Mouse (Mus musculus): ENCODE results near the gene Mad1l1. TPM values are rescaled to one million over a fixed set of nuclear protein-coding genes. Genes with fewer than 3 reads are reported as not detected.
A peak's percentile ranks its signal among the peaks of the same experiment; 100 is the strongest.

The Mad1l1 gene
- polyA plus RNA-seq, 1 experiment from 2014 or later = 44.2 TPM

DNA sequence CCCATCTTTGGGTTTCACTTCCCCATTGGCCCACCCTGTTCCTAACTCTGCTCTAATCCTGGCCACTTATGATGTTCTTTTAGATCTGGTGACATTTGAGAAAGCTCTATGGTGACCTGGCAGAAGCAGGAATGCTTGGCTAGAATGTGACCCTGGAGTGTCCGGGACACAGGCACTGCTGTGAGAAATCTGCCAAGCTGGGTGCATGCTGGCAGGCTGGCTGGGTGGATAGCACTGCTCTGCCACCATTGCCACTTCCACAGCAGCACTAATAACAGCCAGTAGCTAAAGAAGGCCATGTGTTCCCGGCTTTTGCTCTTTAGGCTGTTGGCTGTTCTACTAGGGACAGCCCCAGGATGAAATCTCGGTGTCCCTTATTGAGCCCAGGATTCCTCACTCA, 265.1 kb downstream of the Mad1l1 start:
- Histone ChIP-seq H3K4me1 (ENCODE audit: control insufficient read depth, insufficient read depth, low read length) (no peaks in the 10 kb centered on the region), H3K27ac (ENCODE audit: low read depth, low read length) (no peak overlapping the region), H3K36me3 (ENCODE audit: control insufficient read depth, insufficient read depth, low read length) (no peaks in the 10 kb centered on the region), H3K4me2 (no peak overlapping the region), H3K27me3 (ENCODE audit: control insufficient read depth, insufficient read depth, low read length) (no peaks in the 10 kb centered on the region), H3K4me3 (ENCODE audit: low read depth, low read length) (no peak overlapping the region), H3K9ac (ENCODE audit: low read length) (no peak overlapping the region), H3K9me3 (ENCODE audit: control insufficient read depth, low read length) (no peaks in the 10 kb centered on the region)
- ATAC-seq (ENCODE audit: low FRiP score) (no peak), DNase-seq (ENCODE audit: low spot score, missing footprints) (no peak)
- 91% methylated on average over 3 of the region's 3 CpGs for WGBS

- peak; percentile 87 for DNase-seq (ENCODE audit: low spot score, missing footprints)
- H3K9me3 ChIP-seq (ENCODE audit: control insufficient read depth, low read length) = no peaks in the 10 kb centered on the region
- H3K27ac ChIP-seq (ENCODE audit: low read depth, low read length) = no peak overlapping the region
- H3K4me3 ChIP-seq (ENCODE audit: low read depth, low read length) = no peak overlapping the region
- ATAC-seq (ENCODE audit: low FRiP score) = no peak
- H3K27me3 ChIP-seq (ENCODE audit: control insufficient read depth, insufficient read depth, low read length) = no peaks in the 10 kb centered on the region
- H3K4me1 ChIP-seq (ENCODE audit: control insufficient read depth, insufficient read depth, low read length) = no peaks in the 10 kb centered on the region
- H3K4me2 ChIP-seq = no peak overlapping the region
- no peak overlapping the region for H3K9ac ChIP-seq (ENCODE audit: low read length)
- no peaks in the 10 kb centered on the region for H3K36me3 ChIP-seq (ENCODE audit: control insufficient read depth, insufficient read depth, low read length)
- 73% methylated on average over 3 of the region's 3 CpGs for WGBS
Measured at GRCm38 (mm10) chr5:140055431-140055830, 265.9 kb downstream of the Mad1l1 start.

DNA sequence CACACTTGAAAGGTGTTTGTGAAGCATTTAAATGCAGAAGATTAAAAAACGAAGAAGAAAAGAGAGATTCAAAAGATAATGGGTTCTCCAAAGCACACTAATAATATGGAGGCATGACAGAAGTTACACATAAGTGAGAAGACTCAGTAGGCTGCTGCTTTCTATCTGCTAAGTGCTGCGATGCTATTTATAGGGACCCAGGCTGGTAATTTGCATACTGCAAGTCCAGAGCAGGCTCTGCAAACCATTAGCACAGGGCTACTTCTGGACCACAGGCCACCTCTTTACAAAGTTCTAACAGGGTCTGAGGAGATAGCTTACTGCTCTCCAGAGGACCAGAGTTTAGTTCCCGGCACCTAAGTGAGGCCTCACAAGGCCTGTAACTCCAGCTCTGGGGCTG, 267.7 kb downstream of the Mad1l1 start:
- no peak overlapping the region for H3K4me2 ChIP-seq
- no peaks in the 10 kb centered on the region for H3K4me1 ChIP-seq (ENCODE audit: control insufficient read depth, insufficient read depth, low read length)
- no peak overlapping the region for H3K4me3 ChIP-seq (ENCODE audit: low read depth, low read length)
- H3K27me3 ChIP-seq (ENCODE audit: control insufficient read depth, insufficient read depth, low read length) = no peaks in the 10 kb centered on the region
- DNase-seq (ENCODE audit: low spot score, missing footprints) (no peak), ATAC-seq (ENCODE audit: low FRiP score) (no peak)
- H3K36me3 ChIP-seq (ENCODE audit: control insufficient read depth, insufficient read depth, low read length) = no peaks in the 10 kb centered on the region
- WGBS = 86% methylated on average over 3 of the region's 3 CpGs
- no peak overlapping the region for H3K9ac ChIP-seq (ENCODE audit: low read length)
- H3K9me3 ChIP-seq (ENCODE audit: control insufficient read depth, low read length) = no peaks in the 10 kb centered on the region
- H3K27ac ChIP-seq (ENCODE audit: low read depth, low read length) = no peak overlapping the region

DNA sequence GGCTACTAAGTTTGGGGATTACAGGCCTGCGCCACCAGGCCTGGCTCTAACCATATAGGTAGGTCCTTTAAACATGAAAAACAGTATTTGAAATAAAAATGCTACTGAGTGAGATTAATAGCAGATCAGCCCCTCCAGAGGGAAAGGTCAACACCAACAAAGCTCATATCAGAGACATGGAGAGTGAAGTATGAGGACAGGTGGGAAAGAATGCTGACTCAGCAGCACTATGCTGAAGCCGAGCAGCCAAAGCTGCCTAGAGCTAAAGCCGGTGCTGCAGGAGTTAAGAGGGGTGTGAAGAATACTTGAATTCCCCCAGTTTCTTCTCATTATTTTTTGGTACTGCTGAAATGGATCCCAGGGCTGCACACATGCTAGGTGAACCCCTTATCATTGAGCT, 268.9 kb downstream of the Mad1l1 start:
- Histone ChIP-seq H3K4me1 (ENCODE audit: control insufficient read depth, insufficient read depth, low read length) (no peaks in the 10 kb centered on the region), H3K4me2 (no peak overlapping the region), H3K9ac (ENCODE audit: low read length) (no peak overlapping the region), H3K9me3 (ENCODE audit: control insufficient read depth, low read length) (no peaks in the 10 kb centered on the region), H3K4me3 (ENCODE audit: low read depth, low read length) (no peak overlapping the region), H3K27ac (ENCODE audit: low read depth, low read length) (no peak overlapping the region), H3K27me3 (ENCODE audit: control insufficient read depth, insufficient read depth, low read length) (no peaks in the 10 kb centered on the region), H3K36me3 (ENCODE audit: control insufficient read depth, insufficient read depth, low read length) (no peaks in the 10 kb centered on the region)
- 84% methylated on average over 3 of the region's 3 CpGs for WGBS
- ATAC-seq (ENCODE audit: low FRiP score) = no peak
- DNase-seq (ENCODE audit: low spot score, missing footprints) = no peak

DNA sequence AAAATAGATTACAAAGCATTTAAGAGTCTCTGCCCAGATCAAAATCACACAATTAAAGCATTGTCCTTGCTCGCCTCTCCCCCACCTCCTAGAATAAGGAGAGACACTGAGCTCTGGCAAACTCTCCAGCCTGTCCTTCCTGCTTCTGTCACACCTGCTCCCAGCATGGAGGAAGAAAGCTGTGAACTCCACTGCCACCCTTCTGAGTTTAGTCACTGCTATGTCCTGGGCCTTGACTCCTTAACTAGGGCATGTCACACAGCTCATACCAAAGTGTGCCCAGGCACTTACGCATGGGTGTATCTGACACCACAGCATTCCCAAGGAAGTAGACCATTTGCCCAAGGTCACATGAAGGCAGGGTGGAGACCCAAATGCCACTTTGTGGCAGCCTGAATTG, 275.9 kb downstream of the Mad1l1 start:
- ATAC-seq (ENCODE audit: low FRiP score) (no peak), DNase-seq (ENCODE audit: low spot score, missing footprints) (no peak)
- WGBS = 77% methylated on average over 2 of the region's 2 CpGs
- Histone ChIP-seq H3K4me3 (ENCODE audit: low read depth, low read length) (no peak overlapping the region), H3K27me3 (ENCODE audit: control insufficient read depth, insufficient read depth, low read length) (no peaks in the 10 kb centered on the region), H3K9ac (ENCODE audit: low read length) (no peak overlapping the region), H3K27ac (ENCODE audit: low read depth, low read length) (no peak overlapping the region), H3K4me1 (ENCODE audit: control insufficient read depth, insufficient read depth, low read length) (no peaks in the 10 kb centered on the region), H3K9me3 (ENCODE audit: control insufficient read depth, low read length) (no peaks in the 10 kb centered on the region), H3K4me2 (no peak overlapping the region), H3K36me3 (ENCODE audit: control insufficient read depth, insufficient read depth, low read length) (no peaks in the 10 kb centered on the region)

GRCm38 (mm10) chr5:140043002-140043401, 278.4 kb downstream of the Mad1l1 start:
- 70% methylated on average over 1 of the region's 1 CpGs for WGBS
- Histone ChIP-seq H3K9me3 (ENCODE audit: control insufficient read depth, low read length) (no peaks in the 10 kb centered on the region), H3K9ac (ENCODE audit: low read length) (no peak overlapping the region), H3K4me1 (ENCODE audit: control insufficient read depth, insufficient read depth, low read length) (no peaks in the 10 kb centered on the region), H3K27ac (ENCODE audit: low read depth, low read length) (no peak overlapping the region), H3K27me3 (ENCODE audit: control insufficient read depth, insufficient read depth, low read length) (no peaks in the 10 kb centered on the region), H3K36me3 (ENCODE audit: control insufficient read depth, insufficient read depth, low read length) (no peaks in the 10 kb centered on the region), H3K4me2 (no peak overlapping the region), H3K4me3 (ENCODE audit: low read depth, low read length) (no peak overlapping the region)
- DNase-seq (ENCODE audit: low spot score, missing footprints) (peak; percentile 81), ATAC-seq (ENCODE audit: low FRiP score) (no peak)

DNA sequence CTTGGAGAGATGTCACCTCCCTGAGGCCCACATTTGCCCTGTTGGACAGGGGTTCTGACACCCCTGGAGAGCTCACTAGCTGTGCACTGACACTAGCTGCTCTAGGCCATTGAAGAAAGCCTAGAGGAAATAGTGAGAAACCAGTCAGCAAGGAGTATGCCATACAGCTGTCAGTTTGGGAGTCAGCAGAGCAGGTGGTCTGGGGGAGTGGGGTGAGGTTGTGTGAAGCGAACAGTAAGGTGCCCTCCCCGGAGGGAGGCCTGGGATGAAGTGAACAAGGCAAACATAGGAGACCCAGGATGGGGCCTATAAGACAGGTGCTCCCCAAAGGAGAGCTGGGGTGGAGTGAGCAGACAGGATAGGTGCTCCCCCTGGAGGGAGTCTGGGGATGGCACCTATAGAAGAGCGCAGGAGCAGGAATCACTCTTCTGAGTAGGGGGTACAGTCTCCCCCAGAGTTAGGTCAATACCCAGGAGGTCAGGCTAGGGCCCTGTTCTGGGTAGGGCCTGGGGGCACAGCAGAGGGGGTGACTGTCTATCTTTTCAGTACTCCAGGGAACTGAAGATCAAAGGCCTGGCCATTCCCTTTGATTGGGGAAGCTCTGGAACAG, 279.2 kb downstream of the Mad1l1 start:
- no peaks in the 10 kb centered on the region for H3K36me3 ChIP-seq (ENCODE audit: control insufficient read depth, insufficient read depth, low read length)
- DNase-seq (ENCODE audit: low spot score, missing footprints) (peak; percentile 75), ATAC-seq (ENCODE audit: low FRiP score) (no peak)
- no peak overlapping the region for H3K27ac ChIP-seq (ENCODE audit: low read depth, low read length)
- H3K9me3 ChIP-seq (ENCODE audit: control insufficient read depth, low read length) = no peaks in the 10 kb centered on the region
- H3K4me2 ChIP-seq = no peak overlapping the region
- H3K4me1 ChIP-seq (ENCODE audit: control insufficient read depth, insufficient read depth, low read length) = no peaks in the 10 kb centered on the region
- H3K4me3 ChIP-seq (ENCODE audit: low read depth, low read length) = no peak overlapping the region
- H3K27me3 ChIP-seq (ENCODE audit: control insufficient read depth, insufficient read depth, low read length) = no peaks in the 10 kb centered on the region
- no peak overlapping the region for H3K9ac ChIP-seq (ENCODE audit: low read length)
- 74% methylated on average over 3 of the region's 3 CpGs for WGBS

GRCm38 (mm10) chr5:140041055-140041454, 280.3 kb downstream of the Mad1l1 start:
- H3K9me3 ChIP-seq (ENCODE audit: control insufficient read depth, low read length) = no peaks in the 10 kb centered on the region
- DNase-seq (ENCODE audit: low spot score, missing footprints) (peak; percentile 19), ATAC-seq (ENCODE audit: low FRiP score) (no peak)
- no peak overlapping the region for H3K4me3 ChIP-seq (ENCODE audit: low read depth, low read length)
- no peak overlapping the region for H3K27ac ChIP-seq (ENCODE audit: low read depth, low read length)
- no peak overlapping the region for H3K9ac ChIP-seq (ENCODE audit: low read length)
- no peaks in the 10 kb centered on the region for H3K27me3 ChIP-seq (ENCODE audit: control insufficient read depth, insufficient read depth, low read length)
- no peaks in the 10 kb centered on the region for H3K36me3 ChIP-seq (ENCODE audit: control insufficient read depth, insufficient read depth, low read length)
- no peaks in the 10 kb centered on the region for H3K4me1 ChIP-seq (ENCODE audit: control insufficient read depth, insufficient read depth, low read length)
- no peak overlapping the region for H3K4me2 ChIP-seq
- 86% methylated on average over 3 of the region's 3 CpGs for WGBS

GRCm38 (mm10) chr5:140037587-140038233, 283.6 kb downstream of the Mad1l1 start:
- no peaks in the 10 kb centered on the region for H3K36me3 ChIP-seq (ENCODE audit: control insufficient read depth, insufficient read depth, low read length)
- H3K27ac ChIP-seq (ENCODE audit: low read depth, low read length) = no peak overlapping the region
- no peaks in the 10 kb centered on the region for H3K9me3 ChIP-seq (ENCODE audit: control insufficient read depth, low read length)
- no peak overlapping the region for H3K4me2 ChIP-seq
- DNase-seq (ENCODE audit: low spot score, missing footprints) (peak; percentile 12), ATAC-seq (ENCODE audit: low FRiP score) (no peak)
- H3K4me1 ChIP-seq (ENCODE audit: control insufficient read depth, insufficient read depth, low read length) = no peaks in the 10 kb centered on the region
- no peaks in the 10 kb centered on the region for H3K27me3 ChIP-seq (ENCODE audit: control insufficient read depth, insufficient read depth, low read length)
- no peak overlapping the region for H3K9ac ChIP-seq (ENCODE audit: low read length)
- WGBS = 84% methylated on average over 6 of the region's 6 CpGs
- no peak overlapping the region for H3K4me3 ChIP-seq (ENCODE audit: low read depth, low read length)
